Mouse (Mus musculus): ENCODE measurements at regions not wholly inside any gene's neighbourhood (a gene's known extent, or its start where the extent isn't known, plus 50 kb on each side); places are given as distances from the start of the nearest gene placed in this dataset.

DNA sequence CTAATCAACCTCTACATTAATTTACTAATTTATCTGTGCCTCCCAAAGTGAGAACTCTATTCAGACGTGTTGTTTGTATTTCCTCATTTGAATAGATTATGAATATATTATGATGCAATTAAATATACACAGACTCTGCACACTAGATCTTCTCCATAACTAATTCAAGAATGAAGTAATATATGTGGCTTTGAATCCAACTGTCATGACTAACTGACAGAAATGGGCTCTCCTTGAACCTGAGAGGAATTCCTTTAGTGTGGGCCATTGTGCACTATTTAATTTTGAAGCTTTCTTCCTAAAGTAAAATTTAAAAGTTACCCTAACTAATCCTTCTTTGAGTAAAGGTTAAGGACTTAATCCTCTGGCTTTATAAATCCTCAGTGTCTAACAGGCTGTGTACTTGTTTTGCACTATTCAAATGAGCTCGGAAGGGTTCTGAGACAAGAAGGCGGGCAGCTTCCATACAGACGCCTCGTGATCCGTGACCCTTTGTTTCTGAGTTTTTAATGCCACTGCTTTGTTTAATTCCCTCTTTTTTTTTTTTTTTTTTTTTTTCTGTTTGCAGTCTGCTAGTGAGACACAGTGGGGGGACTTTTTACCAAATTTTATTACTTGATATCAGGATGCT lies 128.0 kb upstream of the Sox2 start:
- DNase-seq = no peak

- no peak for DNase-seq
Measured at GRCm38 (mm10) chr3:34521357-34522053, 128.7 kb upstream of the Sox2 start.

- DNase-seq = no peak
Measured at GRCm38 (mm10) chr3:34512503-34513145, 137.6 kb upstream of the Sox2 start.

DNA sequence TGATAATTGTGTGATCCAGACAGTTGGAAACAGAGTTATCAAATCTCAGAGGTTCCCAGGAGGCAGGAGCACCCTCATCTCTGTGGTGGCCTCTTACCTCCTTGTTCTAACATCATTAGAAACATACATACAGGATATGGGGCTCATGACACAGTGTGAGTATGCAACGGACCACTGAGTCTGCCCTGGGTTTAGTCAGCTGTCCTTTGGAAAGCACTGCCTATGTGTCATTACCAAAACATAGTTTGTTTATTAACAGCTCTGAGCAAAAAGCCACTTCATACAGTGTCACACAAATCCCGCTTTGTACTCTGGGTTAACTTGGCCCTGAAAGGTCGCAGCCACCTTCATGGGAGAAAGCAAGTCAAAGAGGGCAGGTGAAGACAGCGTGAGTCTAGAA lies 139.5 kb upstream of the Sox2 start:
- no peak for DNase-seq

DNA sequence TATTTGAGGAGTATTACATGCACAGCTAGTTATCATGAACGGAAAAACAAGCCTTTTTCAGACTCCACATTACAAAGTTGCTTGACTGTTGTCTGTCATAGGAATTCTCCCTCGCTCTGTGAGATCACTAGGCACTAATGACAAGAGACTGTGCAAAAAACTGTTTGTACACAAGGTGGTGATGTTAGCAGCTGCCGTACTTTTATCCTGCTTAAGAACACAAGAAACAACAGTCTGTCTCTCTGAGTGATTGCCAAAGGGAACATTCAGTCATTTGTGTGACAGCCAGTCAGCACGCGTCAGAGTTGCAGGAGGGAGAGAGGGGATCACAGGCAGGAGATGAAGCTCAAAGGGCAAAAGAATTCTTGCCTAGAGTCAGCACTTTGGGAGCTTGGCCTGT lies 141.0 kb upstream of the Sox2 start:
- no peak for DNase-seq

GRCm38 (mm10) chr3:34504573-34504894 lies 145.7 kb upstream of the Sox2 start:
- no peak for DNase-seq

DNA sequence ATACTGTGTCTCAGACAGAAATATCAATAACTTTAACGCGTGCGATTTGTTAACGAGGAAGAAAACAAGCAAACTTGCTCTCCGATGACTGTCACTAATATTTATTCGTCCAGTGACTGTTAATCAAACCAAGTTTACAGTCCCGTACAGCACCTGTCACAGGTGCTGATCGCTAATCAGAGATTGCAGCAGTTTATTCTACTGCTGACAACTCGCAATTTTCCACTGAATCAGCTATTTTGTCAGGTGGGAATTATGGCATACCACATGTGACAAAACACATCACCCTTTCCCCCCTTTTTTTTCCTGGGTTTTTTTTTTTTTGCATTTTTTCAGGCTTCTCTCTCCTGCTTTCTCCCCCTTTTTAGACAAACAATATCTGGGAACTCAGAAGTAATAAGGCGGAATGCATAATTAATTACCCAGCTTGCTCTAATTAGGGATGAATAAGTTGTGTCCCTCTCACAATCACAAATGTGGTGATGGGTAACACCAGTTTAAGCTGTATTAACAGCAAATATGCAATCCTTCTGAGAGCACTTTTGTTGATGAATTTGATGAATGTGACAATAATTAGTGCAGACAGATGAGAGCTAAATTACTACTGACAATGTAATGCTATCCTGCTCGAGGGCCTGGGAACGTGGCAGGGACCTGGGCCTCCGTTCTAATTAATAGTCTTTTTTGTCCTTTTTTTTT lies 146.2 kb upstream of the Sox2 start:
- no peak for DNase-seq

- DNase-seq = no peak
Measured at GRCm38 (mm10) chr3:34496839-34497238, 153.4 kb upstream of the Sox2 start.

GRCm38 (mm10) chr3:34495615-34496014 lies 154.6 kb upstream of the Sox2 start:
- DNase-seq = peak; percentile 13

- no peak for DNase-seq
Measured at GRCm38 (mm10) chr3:34493921-34494320, 156.3 kb upstream of the Sox2 start.

GRCm38 (mm10) chr3:34489008-34489407 lies 161.2 kb upstream of the Sox2 start:
- DNase-seq = no peak

DNA sequence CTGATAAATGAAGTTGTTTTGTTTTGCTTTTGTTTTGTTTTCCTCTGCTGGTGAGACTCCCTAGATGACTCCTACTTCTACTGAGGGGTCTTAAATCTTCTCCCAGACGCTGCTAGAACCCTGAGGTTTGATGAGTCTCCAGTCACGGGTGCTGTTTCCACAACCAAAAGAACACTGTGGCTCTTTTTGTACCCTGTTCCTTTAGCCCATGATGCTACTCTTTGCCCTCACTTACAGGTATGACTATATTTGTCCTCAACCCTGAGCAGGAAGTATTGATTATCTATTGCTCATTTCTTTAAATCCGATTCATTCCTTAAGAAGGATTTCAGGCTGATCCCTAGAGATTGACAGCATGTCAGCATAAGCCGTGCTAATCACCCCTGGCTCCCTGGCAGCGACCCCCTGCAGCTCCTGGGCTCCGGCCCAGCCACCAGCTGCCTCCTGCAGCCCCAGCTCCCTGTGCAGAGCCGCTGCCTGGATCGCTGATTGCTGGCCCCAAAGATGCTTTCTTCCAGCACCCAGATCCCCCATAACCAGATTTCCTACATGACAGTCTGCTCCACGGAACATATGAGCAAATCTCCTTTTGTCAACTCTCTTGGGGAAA lies 163.7 kb upstream of the Sox2 start:
- DNase-seq = no peak

DNA sequence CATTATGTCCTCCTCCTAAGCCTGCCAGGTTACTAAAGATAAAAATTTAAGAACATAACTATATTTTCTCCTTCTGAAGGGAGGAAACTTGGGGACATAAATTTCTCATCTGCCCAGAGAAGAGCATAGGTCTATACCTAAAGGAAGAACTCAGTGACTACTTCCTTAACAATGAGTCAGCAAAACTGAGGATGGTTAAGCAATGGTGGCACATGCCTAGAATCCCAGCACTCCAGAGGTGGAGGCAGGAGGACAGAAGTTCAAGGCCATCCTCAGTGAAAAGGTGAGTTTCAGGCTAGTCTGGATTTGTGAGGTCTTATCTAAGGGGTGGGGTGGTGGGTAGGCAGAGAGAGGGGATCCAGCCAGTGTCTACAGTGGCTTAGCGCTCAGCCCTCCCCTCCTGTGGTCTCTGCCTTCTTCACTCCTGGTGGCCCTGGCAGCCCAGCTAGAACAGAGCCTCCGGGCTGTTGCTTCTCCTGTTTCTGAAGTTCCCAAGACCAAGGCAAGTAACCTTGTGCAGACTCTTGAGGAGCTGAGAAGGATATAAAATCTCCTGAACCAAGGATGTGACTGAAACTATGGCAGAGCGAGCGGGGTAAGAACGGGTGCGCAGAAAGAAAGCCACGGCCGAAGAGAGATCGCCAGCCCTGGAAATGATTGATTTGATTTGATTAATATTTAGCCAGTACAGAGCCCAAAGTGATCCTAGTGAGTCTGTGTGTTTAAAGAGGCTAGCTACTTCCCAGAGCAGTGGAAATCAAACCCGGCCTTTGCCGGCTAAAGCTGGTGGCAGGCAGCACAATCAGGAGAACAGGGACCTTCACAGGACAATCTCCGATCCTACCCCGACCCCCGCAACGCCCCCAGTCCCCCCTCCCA lies 164.6 kb upstream of the Sox2 start:
- no peak for DNase-seq

- no peak for DNase-seq
Measured at GRCm38 (mm10) chr3:34483934-34484333, 166.3 kb upstream of the Sox2 start.

DNA sequence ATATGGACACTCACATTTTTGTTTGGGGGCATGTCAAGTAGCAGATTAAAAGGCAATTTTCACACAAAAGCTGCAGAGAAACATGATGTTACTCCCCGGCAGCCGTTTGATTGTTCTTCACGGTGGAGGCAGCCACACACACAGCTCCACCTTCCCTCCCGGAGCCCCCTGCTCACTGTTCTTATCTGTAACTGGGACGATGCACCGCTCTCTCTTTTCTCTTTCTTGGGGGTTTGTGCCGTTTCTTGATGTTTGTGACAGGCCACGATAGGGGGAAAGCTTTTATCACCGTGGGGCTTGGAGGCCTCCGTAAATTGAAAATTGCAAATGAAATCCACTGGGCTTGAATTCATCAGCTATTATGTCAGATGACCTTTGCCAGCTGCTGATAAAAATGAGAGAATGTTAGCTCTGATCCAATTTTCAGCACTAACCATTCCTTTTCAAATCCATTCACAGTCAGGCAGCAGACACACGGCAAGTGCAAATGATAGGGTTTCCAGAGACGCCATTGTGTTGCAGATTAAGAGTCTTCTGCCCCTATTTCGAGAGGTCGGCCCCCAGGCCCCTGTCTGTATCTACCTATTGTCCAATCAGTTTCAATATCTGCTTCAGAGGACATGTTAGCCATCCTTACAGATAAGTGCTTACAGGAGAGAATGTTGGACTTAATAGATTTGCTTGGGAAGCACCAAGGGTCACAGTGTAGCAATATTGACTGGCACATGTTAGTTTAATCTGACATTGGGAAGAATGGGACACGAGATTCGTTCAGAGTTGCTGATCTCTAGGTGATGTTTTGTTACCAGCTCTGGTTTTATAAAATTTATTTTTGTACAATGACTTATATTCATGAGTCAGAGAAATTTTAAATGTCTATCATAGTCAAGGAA lies 168.1 kb upstream of the Sox2 start:
- DNase-seq = no peak

DNA sequence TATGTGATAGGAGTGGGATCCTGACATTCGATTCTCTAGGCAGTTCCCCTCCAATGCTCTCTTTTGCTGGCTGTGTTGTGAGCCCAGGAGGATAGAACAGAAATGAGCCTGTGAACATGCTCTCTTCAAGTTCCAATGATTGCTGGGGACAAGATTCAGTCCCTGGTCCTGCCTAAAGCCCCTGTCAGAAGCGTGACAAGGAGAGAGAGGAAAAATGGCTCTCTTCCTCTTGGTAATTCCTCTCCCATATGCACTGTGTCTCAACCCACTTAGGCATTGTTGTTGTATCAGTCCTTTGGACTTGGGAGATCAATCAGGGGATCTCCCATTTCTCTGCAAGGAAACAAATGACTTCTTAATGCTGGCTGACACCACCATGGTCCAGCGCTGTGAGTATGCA lies 168.9 kb upstream of the Sox2 start:
- DNase-seq = no peak

GRCm38 (mm10) chr3:34474126-34474525 lies 176.1 kb upstream of the Sox2 start:
- DNase-seq = no peak

DNA sequence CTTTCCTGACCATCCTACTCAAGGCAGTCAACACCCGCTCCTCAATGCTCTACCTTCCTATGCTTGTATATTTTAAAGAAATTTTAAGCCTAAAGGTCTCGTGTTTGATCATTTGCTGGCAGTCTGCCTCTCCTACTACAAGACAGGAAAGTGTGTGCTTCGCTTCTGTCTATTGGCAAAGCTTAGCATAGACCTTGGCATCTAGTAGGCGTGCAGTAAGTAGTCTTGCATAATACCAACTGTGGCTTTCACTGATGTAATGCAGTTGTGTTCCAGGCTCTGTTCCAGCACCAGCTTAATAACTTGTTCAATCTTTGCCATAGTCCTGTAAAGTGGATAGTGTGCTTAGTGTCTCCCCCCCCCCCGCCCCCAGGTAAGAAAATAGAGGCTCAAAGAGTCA lies 179.5 kb upstream of the Sox2 start:
- DNase-seq = peak; percentile 22

GRCm38 (mm10) chr3:34469946-34470345 lies 180.3 kb upstream of the Sox2 start:
- no peak for DNase-seq

DNA sequence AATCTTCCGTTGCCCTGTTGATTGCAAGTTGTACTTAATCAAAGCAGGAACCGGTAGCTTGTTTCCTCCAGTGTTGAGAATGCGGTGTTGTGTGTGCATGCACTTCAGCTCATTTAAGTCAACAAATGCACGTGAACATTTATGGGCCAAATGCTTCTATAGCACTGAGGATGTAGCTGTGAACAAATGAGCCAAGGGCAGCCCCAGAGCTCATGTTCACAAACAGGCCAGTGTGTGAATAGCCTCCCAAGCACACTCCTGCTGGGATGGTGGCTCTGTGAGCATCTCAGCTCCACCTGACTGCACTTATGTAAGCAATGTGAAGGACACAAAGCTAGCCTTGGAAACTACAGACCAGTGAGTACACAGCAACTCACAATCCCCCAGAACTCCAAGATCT lies 183.9 kb upstream of the Sox2 start:
- DNase-seq = no peak

Measured in adrenal gland, postnatal 14 days (tissue).